Mouse (Mus musculus) gastrocnemius, postnatal 36 days (tissue): ENCODE results near the gene Map3k6. TPM values are rescaled to one million over a fixed set of nuclear protein-coding genes. Genes with fewer than 3 reads are reported as not detected.

Experiments used
- DNase-seq, 2 experiments: peaks; one replicate each; pipeline ENCODE4 v3.0.0; 2022
- intact Hi-C: fragments of 180-260 bp; cut with DNase I; formaldehyde crosslinking; loops from one replicate; pipeline ENCODE4 v1.15.1; 2025
- total RNA-seq, 2 experiments: library from RNA; stranded (reverse); gene quantifications; 2 replicates each; pipeline ENCODE4 v1.2.3; 2021

Map3k6 gene
- total RNA-seq, 2 experiments from 2014 or later, result 7.1 to 10.4 TPM

DNA sequence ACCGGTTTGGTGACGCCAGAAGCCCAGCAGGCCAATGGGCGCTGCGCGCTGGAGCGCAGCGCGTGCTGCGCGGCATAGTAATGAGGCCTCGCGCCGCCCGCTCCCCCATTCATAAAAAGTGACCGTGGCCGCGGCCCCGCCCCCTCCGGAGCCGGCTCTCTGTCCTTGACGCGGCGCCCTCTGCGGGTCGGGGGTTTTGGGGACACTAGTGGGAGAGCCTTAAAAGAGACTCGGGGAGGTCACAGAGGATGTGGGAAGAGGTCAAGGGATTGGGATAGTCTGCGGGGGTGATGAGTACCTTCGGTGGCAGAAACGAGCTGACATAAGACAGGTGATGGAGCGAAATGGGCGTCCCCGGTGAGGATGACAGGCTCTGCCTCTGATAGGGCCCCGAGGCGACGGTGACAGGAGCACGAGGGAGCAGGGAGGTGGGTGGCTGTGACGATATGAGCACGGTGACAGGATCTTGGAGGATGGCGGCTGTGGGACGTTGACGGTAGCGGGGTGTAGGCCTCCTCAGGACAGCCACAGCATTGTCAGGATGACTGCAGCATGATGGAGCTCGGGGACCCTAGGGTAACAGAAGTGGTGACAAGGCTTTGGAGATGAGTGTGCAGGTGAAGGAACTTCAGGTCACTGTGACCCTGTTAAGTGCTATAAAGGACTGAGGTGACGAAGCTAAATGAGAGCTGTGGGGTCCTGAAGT lies 27.9 kb upstream of the Map3k6 start:
- intact Hi-C loops, result loop anchor here (5.0 to 10.0 kb wide), 2 partner anchors 205 to 268 kb away; no protein-coding TSS in a partner anchor
- peak; percentile 70 to 74 for DNase-seq

DNA sequence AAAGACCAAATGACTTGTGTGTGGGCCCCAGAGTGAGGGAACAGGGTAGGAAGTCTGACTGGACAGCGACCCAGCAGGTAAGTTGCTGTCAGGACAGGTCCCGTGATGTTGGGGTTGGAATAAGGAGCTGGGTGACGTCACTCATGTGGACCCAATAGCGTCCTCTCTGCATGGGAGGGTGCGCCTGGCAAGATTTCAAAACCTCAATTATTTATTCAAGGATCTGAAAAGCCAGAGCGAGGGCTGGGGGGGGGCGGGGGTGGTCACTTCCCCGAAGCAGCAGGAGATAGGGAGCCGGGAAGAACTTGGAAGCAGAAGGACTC lies 27.4 kb upstream of the Map3k6 start:
- intact Hi-C loops, result loop anchor here (5.0 to 10.0 kb wide), 2 partner anchors 206 to 268 kb away; no protein-coding TSS in a partner anchor
- no peak for DNase-seq

DNA sequence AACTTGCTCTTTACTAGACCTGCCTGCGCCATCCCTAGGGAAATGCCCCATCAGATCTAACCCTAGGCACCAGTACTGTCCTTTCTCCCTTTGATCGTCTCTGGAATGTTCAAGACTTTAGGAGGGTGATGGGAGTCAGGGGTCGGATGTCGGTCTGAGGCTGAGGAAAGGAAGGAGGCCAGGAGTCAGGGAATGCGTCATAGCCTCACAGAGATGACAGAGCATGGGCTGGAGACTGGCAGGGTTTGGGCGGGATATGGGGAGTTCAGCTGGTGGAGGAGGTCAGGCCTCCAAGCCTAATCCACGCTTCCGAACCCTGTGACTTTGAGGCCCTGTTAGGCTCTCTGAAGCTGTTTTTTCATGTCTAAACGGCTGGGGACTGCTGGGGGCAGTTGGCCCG lies 27.0 kb upstream of the Map3k6 start:
- no peak for DNase-seq
- intact Hi-C loops, result loop anchor here (5.0 to 10.0 kb wide), 2 partner anchors 206 to 269 kb away; no protein-coding TSS in a partner anchor

DNA sequence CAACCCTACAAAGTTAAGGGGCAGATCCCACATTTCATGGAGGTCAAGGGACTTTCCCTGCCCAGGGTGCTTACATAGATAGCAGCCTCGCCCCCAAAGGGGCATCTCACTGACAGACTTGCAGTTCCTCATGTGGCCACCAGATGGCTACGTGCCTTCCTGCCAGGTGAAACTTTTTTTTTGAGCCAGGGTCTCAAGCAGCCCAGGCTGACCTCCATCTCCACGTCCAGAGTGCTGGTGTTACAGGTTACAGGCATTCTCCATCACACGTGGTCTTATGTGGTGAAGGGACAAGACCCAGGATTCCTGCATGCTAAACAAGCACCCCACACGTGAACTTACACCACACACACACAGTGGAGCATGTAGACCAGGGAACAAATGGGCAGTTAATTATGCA lies 23.0 kb upstream of the Map3k6 start:
- intact Hi-C loops, result loop anchor here (1.0 to 10.0 kb wide), 2 partner anchors 80 to 273 kb away; no protein-coding TSS in a partner anchor
- peak; percentile 48 for DNase-seq

DNA sequence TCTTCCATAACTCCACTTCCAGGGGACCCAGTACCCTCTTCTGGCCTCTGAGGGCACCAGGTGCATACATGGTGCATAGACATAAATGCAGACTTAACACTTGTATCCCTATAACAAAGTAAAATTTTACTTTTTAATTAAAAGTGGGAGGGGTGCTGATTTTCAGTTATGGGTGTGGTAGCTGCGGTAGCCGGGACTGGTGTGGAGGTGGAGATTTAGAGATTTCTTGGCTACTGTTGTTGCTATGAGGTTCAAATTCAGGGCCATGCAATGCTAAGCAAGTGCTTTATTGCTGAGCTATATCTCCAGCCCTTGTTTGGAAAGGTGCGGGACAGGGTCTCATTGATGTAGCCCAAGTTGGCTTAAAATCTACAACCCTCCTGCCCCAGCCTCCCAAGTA lies 21.9 kb upstream of the Map3k6 start:
- intact Hi-C loops, result loop anchor here (10.0 kb wide), 1 partner anchor 274 kb away; no protein-coding TSS in a partner anchor
- no peak for DNase-seq

DNA sequence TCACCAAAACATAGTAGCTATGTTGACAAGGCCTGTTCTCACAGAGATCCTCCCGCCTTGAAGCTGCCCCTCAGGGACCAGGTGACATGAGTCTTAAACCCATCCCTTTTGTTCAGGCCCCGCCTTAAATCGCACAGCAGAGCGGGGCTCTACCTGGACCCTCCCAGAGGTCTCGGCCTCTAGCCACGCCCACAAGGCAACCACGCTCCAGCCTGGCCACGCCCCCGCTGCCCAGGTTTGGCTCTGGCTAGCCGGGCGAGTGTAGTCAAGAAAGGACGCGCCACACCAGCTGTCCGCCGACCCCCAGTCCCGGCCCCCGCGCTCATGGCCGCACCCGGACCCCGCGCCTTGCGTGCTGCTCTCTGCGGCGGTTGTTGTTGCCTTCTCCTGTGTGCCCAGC lies 20.0 kb upstream of the Map3k6 start:
- intact Hi-C loops, result no loop called here
- DNase-seq, result no peak

DNA sequence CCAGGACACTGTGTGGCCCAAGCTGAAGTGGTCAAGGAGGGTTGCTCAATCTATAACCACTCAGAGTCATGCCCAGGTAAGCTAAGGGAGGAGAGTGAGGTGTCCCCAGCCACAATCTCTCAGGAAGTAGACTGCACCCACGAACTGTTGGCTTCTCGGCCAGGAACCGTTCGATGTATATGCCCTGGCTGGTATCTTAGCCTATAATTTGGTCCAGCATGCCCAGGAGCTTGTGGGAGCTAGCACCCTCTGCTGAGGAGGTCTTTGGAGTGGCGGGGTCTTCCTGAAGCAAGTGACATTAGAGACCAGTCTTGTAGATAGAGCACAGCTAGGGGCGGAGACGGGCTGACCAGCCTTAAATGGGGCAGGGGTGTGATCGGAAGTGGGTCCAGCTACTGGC lies 18.9 kb upstream of the Map3k6 start:
- intact Hi-C loops, result no loop called here

DNA sequence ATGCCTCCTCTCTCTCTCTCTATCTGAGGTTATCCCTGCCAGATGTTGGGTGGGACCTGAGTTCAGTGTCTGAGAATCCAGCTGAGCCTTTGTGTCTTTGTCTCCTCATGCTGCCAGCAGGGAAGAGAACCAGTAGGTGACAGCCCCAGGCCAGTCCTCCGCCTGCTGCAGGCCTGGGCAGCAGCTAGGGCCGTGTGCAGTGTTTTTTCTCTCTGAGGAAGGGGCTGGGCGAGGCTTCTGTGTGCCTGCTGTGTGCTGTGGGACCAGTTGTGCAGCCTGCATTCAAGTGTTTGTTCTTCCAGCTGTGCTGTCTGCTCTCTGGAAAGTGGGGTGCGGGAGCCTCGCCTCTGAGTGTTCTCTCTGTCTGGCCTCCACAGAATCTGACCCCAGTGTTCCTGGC lies 16.7 kb upstream of the Map3k6 start:
- no peak for DNase-seq
- intact Hi-C loops, result loop anchor here (1.0 kb wide), 1 partner anchor 19 kb away; no protein-coding TSS in a partner anchor

More for the DNA sequence above, 18.9 kb upstream of the Map3k6 start:
- DNase-seq, result no peak

DNA sequence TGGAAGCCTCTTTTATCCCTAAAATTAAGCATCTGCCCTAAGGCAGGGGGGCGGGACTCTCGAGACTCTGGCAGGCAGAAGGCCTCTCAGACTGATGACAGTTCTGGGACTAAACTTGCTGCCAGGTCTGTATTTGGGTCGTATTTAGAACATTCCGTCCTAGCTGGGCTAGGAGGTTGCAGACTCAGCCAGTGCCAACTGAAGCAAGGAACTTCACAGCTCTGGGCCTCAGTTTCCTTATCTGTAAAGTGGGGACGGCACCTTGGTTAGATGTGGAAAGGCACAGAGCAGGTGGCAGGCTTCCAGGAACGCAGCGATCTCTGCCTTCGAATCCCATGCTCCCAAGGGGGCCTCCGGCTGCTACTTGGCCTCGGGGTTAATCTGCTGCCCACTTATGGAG lies 14.5 kb upstream of the Map3k6 start:
- peak in 1 of 2 experiments; percentile 64 for DNase-seq
- intact Hi-C loops, result no loop called here

DNA sequence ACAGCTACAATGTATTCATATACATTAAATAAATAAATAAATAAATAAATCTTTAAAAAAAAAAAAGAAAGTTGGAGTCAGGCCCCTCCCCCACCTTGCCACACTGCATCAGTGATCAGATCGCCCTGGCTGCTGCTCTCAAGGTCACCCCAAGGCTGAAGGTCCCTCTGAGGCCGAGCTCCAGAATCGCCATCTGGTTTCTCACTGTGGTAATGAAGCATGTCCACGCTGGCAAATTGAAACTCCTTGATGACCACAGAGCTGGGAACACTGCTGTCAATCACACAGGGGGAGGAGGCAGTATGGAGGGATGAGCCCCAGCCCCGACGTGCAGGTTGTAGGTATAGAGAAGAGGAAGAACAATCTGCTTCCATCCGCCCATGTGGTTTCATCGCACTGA lies 13.0 kb upstream of the Map3k6 start:
- intact Hi-C loops, result no loop called here
- DNase-seq, result no peak

DNA sequence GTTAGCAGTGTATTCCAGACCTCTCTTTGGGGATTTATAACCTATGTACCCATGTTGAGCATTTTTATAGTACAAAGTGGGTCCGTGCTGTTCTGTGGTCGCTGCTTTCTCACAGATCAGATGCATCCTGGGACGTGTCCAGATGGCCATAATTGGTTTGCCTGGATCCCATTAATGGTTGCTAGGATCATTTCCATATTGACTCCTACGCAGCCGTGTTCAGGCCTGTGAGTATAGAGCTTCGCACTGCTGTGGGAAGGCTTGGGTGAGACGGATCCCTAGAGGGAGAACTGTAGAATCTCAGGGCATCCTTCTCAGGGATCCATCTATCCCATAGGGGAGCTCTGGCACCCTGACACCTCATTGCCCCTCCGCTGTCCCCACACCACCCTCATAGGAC lies 11.0 kb upstream of the Map3k6 start:
- DNase-seq, result no peak
- intact Hi-C loops, result no loop called here

DNA sequence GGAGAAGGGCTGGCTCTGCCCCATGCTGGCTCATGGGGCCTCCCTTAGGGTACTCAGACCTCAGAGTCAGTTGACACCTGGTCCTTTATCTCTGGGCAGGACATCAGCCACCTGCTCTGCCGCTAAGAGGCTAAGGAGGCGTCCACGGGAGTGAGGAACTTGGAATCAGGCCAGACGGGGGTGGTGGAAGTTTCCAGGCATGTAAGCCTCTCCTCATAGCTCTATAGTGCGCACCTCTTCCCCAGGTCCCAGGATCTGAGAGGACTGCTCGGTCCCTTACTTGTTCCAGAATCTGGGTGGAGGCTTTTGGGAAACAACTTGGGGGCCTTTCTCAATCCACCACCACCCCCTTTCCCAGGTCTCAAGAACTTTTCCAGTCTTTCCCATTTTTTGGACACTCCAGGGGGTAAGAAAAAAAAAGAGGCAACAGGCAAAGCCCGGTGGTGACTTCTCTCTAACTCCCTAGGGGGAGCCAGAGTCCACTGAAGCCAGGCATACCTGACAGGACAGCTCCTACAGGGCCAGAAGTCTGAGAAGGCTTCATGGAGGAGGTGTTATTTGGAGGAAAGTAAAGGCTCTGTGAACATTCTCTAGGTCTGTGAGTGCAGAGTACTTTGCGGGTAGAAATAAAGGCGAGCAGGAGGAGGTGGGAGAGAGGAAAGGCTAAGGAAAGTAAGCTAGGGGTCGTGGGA lies 7.2 kb upstream of the Map3k6 start:
- intact Hi-C loops, result loop anchor here (5.0 kb wide), 1 partner anchor 64 kb away; no protein-coding TSS in a partner anchor
- no peak for DNase-seq

DNA sequence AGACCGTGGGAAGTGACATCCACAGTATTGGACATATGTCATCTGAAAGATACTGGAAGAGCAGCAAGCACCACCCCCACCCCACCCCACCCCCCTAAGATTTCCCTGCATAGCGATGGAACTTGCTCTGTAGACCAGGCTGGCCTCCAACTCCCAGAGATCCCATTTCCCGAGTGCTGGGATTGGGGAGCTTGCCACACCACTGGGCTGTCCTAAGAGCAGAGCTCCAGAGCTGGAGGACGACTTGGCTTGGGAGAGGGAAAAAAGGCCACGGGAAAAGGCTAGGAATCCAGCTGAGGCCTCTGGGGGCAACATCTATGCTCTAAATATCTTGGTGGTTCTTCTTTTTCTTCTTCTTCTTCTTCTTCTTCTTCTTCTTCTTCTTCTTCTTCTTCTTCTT lies 5.8 kb upstream of the Map3k6 start:
- intact Hi-C loops, result loop anchor here (5.0 kb wide), 1 partner anchor 63 kb away; no protein-coding TSS in a partner anchor
- DNase-seq, result no peak

DNA sequence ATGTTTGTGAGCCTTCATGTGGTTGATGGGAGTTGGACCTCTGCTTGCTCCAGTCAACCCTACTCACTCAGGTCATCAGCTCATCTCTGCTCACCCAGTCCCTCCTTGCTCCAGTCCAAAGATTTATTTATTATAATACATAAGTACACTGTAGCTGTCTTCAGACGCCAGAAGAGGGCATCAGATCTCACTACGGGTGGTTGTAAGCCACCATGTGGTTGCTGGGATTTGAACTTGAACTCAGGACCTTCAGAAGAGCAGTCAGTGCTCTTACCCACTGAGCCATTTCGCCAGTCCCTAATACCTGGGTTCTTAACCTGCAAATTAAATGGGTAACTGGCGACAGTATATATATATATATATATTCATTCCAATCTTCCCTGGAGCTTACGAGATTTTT lies 5.2 kb upstream of the Map3k6 start:
- intact Hi-C loops, result no loop called here
- DNase-seq, result no peak

DNA sequence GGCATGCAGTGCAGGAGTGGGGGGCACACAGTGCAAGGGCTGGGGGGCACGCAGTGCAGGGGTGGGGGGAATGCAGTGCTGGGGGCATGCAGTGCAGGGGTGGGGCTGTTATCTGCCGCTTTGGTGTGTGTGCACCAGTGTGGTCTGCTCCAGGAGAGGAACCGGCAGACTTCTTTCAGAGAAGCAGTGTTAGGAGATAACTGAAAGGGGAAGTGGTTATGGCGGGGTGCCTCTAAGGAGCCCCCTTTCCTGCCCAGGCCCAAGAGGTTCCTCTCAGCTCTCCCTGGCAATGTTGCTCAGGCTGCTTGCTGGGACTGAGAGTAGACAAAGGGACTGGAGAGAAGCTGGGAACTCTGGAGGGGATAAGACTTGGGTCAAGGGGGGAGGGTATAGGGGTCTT lies 2.7 kb upstream of the Map3k6 start:
- intact Hi-C loops, result no loop called here
- DNase-seq, result no peak

DNA sequence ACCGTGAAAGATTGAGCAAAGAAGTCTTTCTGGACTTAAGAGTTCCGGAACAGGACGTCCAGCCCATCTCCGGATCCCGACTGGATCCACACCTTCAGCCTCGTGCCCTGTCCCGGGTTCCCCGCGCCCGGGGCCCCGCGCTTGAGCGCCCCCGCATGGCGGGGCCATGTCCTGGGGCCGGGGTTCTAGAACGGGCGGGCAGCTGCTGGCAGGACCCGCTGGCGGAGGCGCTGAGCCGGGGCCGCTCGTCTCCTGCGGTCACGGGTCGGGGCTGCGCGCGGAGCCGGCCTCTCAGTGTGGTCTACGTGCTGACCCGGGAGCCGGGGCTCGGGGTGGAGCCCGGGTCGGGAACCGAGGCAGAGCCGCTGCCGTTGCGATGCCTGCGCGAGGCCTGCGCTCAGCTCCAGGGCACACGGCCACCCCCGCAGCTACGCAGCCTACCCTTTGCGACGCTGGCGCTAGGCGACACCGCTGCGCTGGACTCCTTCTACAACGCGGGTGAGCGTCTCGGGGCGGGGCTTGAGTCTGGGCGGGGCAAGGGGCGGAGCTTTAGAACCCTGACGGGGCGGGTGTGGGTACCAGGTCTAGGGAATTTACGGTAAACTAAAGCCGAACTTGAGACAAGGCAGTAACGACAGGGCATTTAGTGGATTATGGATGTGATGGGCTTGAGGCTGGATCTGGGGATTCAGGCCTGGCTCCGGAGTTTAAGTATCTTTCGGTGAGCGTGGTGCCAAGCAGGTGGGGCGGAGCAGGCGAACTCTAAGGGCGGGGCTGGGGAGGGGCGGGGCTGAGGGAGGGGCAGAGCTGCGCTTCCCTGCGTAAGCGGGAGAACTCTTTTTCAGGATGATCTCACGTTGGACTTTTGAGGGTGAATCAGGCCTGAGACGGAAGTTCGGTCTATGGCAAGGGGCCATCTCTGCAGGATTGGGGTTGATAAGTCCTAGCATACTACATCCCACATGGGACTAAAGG lies 603 bp downstream of the Map3k6 start:
- DNase-seq, result peak; percentile 92 to 93
- intact Hi-C loops, result no loop called here

DNA sequence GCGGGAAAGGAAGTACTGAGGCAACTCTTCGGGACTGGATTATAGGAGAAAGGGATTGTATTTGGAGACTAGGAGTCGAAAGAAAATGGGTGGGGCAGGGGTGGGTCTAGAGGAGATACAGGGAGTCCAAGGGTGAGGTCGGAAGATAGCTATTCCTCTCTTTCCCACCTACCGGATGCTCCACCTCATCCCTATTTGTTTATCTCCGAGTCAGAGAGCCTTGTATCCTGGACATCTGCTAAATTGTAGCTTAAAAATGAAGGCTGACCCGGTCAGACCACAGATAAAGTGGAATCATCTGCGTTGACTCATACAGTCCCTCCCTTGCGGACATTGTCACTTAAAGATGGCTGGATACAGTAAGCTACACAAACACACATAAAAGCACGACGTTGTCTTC lies 1.3 kb downstream of the Map3k6 start:
- DNase-seq, result no peak
- intact Hi-C loops, result no loop called here

DNA sequence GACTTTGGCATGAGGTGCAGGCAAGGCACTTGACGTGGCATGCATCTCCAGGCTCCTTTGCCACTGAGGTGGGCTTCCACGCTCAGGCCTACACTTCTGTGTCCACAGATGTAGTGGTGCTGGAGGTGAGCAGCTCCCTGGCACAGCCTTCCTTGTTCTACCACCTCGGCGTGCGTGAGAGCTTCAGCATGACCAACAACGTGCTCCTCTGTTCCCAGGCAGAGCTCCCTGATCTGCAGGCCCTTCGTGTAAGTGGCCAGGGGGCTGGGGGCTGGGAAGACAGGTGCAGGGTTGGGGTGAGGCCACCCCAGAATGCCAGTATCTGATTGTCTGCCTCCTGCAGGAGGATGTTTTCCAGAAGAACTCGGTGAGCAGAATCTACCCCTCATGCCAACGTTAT lies 2.1 kb downstream of the Map3k6 start:
- DNase-seq, result no peak
- intact Hi-C loops, result no loop called here

DNA sequence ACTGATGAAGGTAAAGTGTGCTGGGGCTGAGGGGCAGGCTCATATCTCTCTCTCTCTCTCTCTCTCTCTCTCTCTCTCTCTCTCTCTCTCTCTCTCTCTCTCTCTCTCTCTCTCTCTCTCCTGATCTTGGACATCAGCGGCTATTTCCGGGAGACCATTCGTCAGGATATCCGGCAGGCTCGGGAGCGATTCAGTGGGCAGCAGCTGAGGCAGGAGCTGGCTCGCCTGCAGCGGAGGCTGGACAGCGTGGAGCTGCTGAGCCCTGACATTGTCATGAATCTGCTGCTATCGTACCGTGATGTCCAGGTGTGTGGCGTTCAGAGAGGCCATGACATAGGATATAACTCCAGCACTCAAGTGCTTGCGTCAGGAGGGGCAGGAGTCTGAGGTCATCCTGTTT lies 2.9 kb downstream of the Map3k6 start:
- intact Hi-C loops, result no loop called here

DNA sequence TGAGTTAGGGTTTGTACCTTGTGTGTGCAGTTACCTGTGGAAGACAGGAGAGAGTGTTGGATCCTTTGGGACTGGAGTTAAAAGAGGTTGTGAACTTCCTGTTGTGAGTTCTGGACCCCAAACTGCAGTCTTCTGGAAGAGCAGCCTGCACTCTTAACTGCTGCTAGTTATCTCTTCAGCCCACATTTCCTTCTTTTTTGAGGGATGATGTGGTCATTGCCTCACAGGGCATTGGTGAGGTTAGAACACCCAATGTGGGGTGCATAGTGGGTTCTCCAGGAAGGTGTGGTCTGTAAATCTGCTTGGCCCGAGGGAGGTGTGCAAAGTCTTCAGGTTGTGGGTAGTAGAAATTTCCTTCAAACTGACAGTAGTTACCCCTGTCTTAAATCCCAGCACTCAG lies 3.7 kb downstream of the Map3k6 start:
- DNase-seq, result no peak
- intact Hi-C loops, result no loop called here

More for the DNA sequence above, 2.9 kb downstream of the Map3k6 start:
- DNase-seq, result no peak

DNA sequence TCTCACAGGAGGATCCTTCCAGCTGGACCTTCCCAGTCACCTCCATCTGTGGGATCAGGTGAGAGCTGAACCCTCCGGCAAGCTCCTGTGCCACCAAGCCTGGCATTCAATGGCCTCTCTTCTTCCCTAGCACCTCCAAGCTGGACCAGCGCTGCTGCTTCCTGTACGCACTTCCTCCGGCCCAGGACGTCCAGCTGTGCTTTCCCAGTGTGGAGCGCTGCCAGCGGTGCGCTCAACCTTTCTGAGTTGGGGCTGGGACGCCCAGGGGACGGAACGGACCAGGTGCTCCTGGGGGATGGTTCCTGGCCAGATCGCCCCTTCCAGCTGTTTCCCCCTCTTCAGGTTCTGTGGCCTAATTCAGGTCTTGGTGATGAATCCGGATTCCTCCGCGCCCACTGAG lies 6.5 kb downstream of the Map3k6 start:
- DNase-seq, result peak in 1 of 2 experiments; percentile 50
- intact Hi-C loops, result no loop called here
